Mouse (Mus musculus): ENCODE measurements around the gene Sav1. TPM values are rescaled to one million over a fixed set of nuclear protein-coding genes. Genes with fewer than 3 reads are reported as not detected.

Gene Sav1
- polyA plus RNA-seq, 1 experiment from 2014 or later = 10.8 TPM

Other genes starting within 250 kb of the Sav1 start
- 11.6 and 20.7 TPM in 2 replicates for gene Cdkl1, start 195.7 kb downstream of the Sav1 start, polyA plus RNA-seq (2014; fragmentation: Nextera tagmentation; extraction: Ambion mirVana)
- gene Atl1, start 94.4 kb downstream of the Sav1 start, polyA plus RNA-seq (2014; fragmentation: Nextera tagmentation; extraction: Ambion mirVana) = 3.3 and 4.8 TPM in 2 replicates
- 22.3 and 45.1 TPM in 2 replicates for gene Map4k5, start 93.8 kb downstream of the Sav1 start, polyA plus RNA-seq (2014; fragmentation: Nextera tagmentation; extraction: Ambion mirVana)
- gene Nin, start 126.7 kb upstream of the Sav1 start, polyA plus RNA-seq (2014; fragmentation: Nextera tagmentation; extraction: Ambion mirVana) = 10.8 and 20.3 TPM in 2 replicates
- not detected in 2 replicates for gene Abhd12b, start 167.1 kb upstream of the Sav1 start, polyA plus RNA-seq (2014; fragmentation: Nextera tagmentation; extraction: Ambion mirVana)
- gene Pygl, start 244.5 kb upstream of the Sav1 start, polyA plus RNA-seq (2014; fragmentation: Nextera tagmentation; extraction: Ambion mirVana) = 17.8 and 27.5 TPM in 2 replicates